Mouse (Mus musculus): ENCODE data around the gene Amz2. TPM values are rescaled to one million over a fixed set of nuclear protein-coding genes. Genes with fewer than 3 reads are reported as not detected.

Gene Amz2
- total RNA-seq, 2 experiments from 2014 or later, result 37.5 to 41.1 TPM

GRCm38 (mm10) chr11:109420567-109420962 lies 5.2 kb upstream of the Amz2 start:
- ATAC-seq (replicated peaks; ENCODE audit: poor library complexity, severe bottlenecking), result no peak

GRCm38 (mm10) chr11:109421205-109421604 lies 4.5 kb upstream of the Amz2 start:
- ATAC-seq (replicated peaks; ENCODE audit: poor library complexity, severe bottlenecking), result no peak

- no peak for ATAC-seq (replicated peaks; ENCODE audit: poor library complexity, severe bottlenecking)
These were observed 3.5 kb upstream of the Amz2 start for GRCm38 (mm10) chr11:109422263-109422662.

GRCm38 (mm10) chr11:109423294-109423693 lies 2.5 kb upstream of the Amz2 start:
- no peak for ATAC-seq (replicated peaks; ENCODE audit: poor library complexity, severe bottlenecking)

GRCm38 (mm10) chr11:109426272-109426586 lies 483 bp downstream of the Amz2 start:
- ATAC-seq (replicated peaks; ENCODE audit: poor library complexity, severe bottlenecking), result no peak

- ATAC-seq (replicated peaks; ENCODE audit: poor library complexity, severe bottlenecking), result no peak
These were observed 1.6 kb downstream of the Amz2 start for GRCm38 (mm10) chr11:109427353-109427752.

GRCm38 (mm10) chr11:109434233-109434798 lies 8.6 kb downstream of the Amz2 start:
- peak; percentile 77 for ATAC-seq (replicated peaks; ENCODE audit: poor library complexity, severe bottlenecking)

GRCm38 (mm10) chr11:109436889-109437288 lies 11.1 kb downstream of the Amz2 start:
- no peak for ATAC-seq (replicated peaks; ENCODE audit: poor library complexity, severe bottlenecking)

GRCm38 (mm10) chr11:109439209-109439608 lies 13.5 kb downstream of the Amz2 start:
- no peak for ATAC-seq (replicated peaks; ENCODE audit: poor library complexity, severe bottlenecking)

- ATAC-seq (replicated peaks; ENCODE audit: poor library complexity, severe bottlenecking), result peak; percentile 82
These were observed 14.1 kb downstream of the Amz2 start for GRCm38 (mm10) chr11:109439829-109440340.

GRCm38 (mm10) chr11:109440641-109441040 lies 14.9 kb downstream of the Amz2 start:
- ATAC-seq (replicated peaks; ENCODE audit: poor library complexity, severe bottlenecking), result no peak

GRCm38 (mm10) chr11:109441119-109441518 lies 15.4 kb downstream of the Amz2 start:
- ATAC-seq (replicated peaks; ENCODE audit: poor library complexity, severe bottlenecking), result peak; percentile 57

- no peak for ATAC-seq (replicated peaks; ENCODE audit: poor library complexity, severe bottlenecking)
These were observed 16.5 kb downstream of the Amz2 start for GRCm38 (mm10) chr11:109442166-109442730.

- ATAC-seq (replicated peaks; ENCODE audit: poor library complexity, severe bottlenecking), result no peak
These were observed 17.9 kb downstream of the Amz2 start for GRCm38 (mm10) chr11:109443468-109444263.

- peak; percentile 47 for ATAC-seq (replicated peaks; ENCODE audit: poor library complexity, severe bottlenecking)
These were observed 18.9 kb downstream of the Amz2 start for GRCm38 (mm10) chr11:109444600-109444999.

GRCm38 (mm10) chr11:109445438-109446035 lies 19.8 kb downstream of the Amz2 start:
- peak; percentile 74 for ATAC-seq (replicated peaks; ENCODE audit: poor library complexity, severe bottlenecking)

GRCm38 (mm10) chr11:109451169-109451568 lies 25.4 kb downstream of the Amz2 start:
- no peak for ATAC-seq (replicated peaks; ENCODE audit: poor library complexity, severe bottlenecking)

- ATAC-seq (replicated peaks; ENCODE audit: poor library complexity, severe bottlenecking), result no peak
These were observed 30.5 kb downstream of the Amz2 start for GRCm38 (mm10) chr11:109456261-109456660.

GRCm38 (mm10) chr11:109458165-109458564 lies 32.4 kb downstream of the Amz2 start:
- ATAC-seq (replicated peaks; ENCODE audit: poor library complexity, severe bottlenecking), result no peak

GRCm38 (mm10) chr11:109460586-109460985 lies 34.8 kb downstream of the Amz2 start:
- ATAC-seq (replicated peaks; ENCODE audit: poor library complexity, severe bottlenecking), result no peak

GRCm38 (mm10) chr11:109465068-109465467 lies 39.3 kb downstream of the Amz2 start:
- ATAC-seq (replicated peaks; ENCODE audit: poor library complexity, severe bottlenecking), result no peak

Measured in granulocyte monocyte progenitor cell, adult 5-6 weeks (primary cell).